Mouse (Mus musculus): ENCODE measurements at regions not wholly inside any gene's neighbourhood (a gene's known extent, or its start where the extent isn't known, plus 50 kb on each side); places are given as distances from the start of the nearest gene placed in this dataset.

DNA sequence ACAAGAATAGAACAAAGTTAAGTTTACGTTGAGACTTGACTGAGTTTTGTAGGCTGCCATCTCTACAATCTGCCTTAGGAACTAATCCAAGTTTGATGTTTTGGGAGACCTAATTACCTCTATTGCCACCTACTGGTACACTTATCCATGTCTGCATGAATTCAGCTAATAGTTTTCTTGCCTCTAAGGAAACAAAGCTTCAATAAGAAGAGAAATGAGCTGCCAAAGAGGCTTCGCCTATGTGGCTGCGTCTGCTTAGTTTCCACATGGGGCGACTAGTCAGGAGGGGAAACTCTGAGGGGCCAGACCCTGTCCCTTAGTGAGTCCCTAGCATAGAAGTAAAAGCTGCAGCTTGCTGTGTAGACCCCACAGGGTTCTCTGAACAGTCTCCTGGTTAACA is 80.1 kb upstream of the Nepro start:
- H3K9ac ChIP-seq = no peak overlapping the region

GRCm38 (mm10) chr16:44637100-44637499 is 78.4 kb upstream of the Boc start:
- no peak overlapping the region for H3K4me3 ChIP-seq (ENCODE audit: low read depth, low read length)
- TF ChIP-seq CTCF (IDR thresholded peaks at IDR 0.05; ENCODE audit: low read depth) = no peak
- 80% methylated on average over 3 of the region's 3 CpGs for WGBS
- no peaks in the 10 kb centered on the region for H3K9me3 ChIP-seq (ENCODE audit: low read length)
- H3K9ac ChIP-seq = no peak overlapping the region
- no peaks in the 10 kb centered on the region for H3K27me3 ChIP-seq (ENCODE audit: insufficient read depth, low read length)
- no peak overlapping the region for H3K4me2 ChIP-seq (ENCODE audit: low read depth)
- peaks cover 10% of the 10 kb centered on the region; the same call in 1 of the 2 replicates for H3K4me1 ChIP-seq (ENCODE audit: insufficient read depth)
- no peak for DNase-seq
- ATAC-seq = no peak
- no peaks in the 10 kb centered on the region for H3K36me3 ChIP-seq (ENCODE audit: insufficient read depth)
- no peak overlapping the region for H3K27ac ChIP-seq (ENCODE audit: low read depth, low read length)

More for the DNA sequence above, 80.1 kb upstream of the Nepro start:
- no peak overlapping the region for H3K27ac ChIP-seq (ENCODE audit: low read depth, low read length)
- 2% methylated on average over 4 of the region's 4 CpGs for WGBS
- 0 out of 2 replicates have a peak, but pooled peaks cover 3% of the 10 kb centered on the region for H3K4me1 ChIP-seq (ENCODE audit: insufficient read depth)
- DNase-seq (peak; percentile 64), ATAC-seq (peak; percentile 34; the same call in 1 of the 2 replicates)
- H3K4me3 ChIP-seq (ENCODE audit: low read depth, low read length) = no peak overlapping the region
- no peak overlapping the region for H3K4me2 ChIP-seq (ENCODE audit: low read depth)
- no peaks in the 10 kb centered on the region for H3K36me3 ChIP-seq (ENCODE audit: insufficient read depth)
- H3K9me3 ChIP-seq (ENCODE audit: low read length) = no peaks in the 10 kb centered on the region
- TF ChIP-seq CTCF (IDR thresholded peaks at IDR 0.05; ENCODE audit: low read depth) = peak; percentile 74
- H3K27me3 ChIP-seq (ENCODE audit: insufficient read depth, low read length) = no peaks in the 10 kb centered on the region

GRCm38 (mm10) chr16:44634486-44634885 is 75.8 kb upstream of the Boc start:
- DNase-seq (no peak), ATAC-seq (no peak)
- H3K27ac ChIP-seq (ENCODE audit: low read depth, low read length) = no peak overlapping the region
- WGBS = 99% methylated on average over 4 of the region's 4 CpGs
- H3K36me3 ChIP-seq (ENCODE audit: insufficient read depth) = no peaks in the 10 kb centered on the region
- no peak for TF ChIP-seq CTCF (IDR thresholded peaks at IDR 0.05; ENCODE audit: low read depth)
- no peak overlapping the region for H3K4me3 ChIP-seq (ENCODE audit: low read depth, low read length)
- H3K4me1 ChIP-seq (ENCODE audit: insufficient read depth) = peaks cover 11% of the 10 kb centered on the region; the same call in 1 of the 2 replicates
- H3K9me3 ChIP-seq (ENCODE audit: low read length) = no peaks in the 10 kb centered on the region
- no peaks in the 10 kb centered on the region for H3K27me3 ChIP-seq (ENCODE audit: insufficient read depth, low read length)
- no peak overlapping the region for H3K4me2 ChIP-seq (ENCODE audit: low read depth)
- H3K9ac ChIP-seq = no peak overlapping the region

DNA sequence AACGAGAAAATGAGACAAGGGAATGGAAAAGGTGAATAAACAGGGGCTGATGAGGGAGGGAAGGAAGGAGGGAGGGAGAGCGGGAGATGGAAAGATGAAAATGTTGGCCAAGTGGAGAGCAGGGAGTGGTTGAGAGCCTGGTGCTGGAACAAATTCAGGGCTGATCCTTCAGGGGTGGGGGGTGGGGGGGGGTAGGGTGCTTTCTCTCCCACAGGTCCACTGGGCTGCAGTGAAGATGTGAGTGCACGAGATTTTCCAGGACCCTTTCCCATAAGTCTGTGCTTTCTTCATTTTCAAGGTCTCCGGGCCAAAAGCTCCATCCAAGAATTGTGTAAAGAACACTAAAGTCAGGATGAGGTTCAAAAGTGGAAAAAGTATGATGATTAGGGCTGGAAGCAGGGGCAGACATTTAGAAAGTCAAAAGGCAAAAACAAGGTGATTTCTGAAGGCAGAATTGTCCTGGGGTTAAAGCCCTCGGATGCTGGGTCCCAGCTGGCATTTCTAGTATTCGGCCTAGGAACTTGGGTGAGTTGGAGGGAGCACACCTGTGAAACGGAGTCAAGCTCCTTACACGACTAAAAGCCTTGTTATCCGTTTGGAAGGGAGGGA is 74.5 kb upstream of the Boc start:
- peaks cover 11% of the 10 kb centered on the region; the same call in 1 of the 2 replicates for H3K4me1 ChIP-seq (ENCODE audit: insufficient read depth)
- H3K9ac ChIP-seq = no peak overlapping the region
- peak overlapping the region; percentile 30 for H3K4me2 ChIP-seq (ENCODE audit: low read depth)
- ATAC-seq (no peak), DNase-seq (no peak)
- TF ChIP-seq CTCF (IDR thresholded peaks at IDR 0.05; ENCODE audit: low read depth) = no peak
- no peaks in the 10 kb centered on the region for H3K36me3 ChIP-seq (ENCODE audit: insufficient read depth)
- H3K4me3 ChIP-seq (ENCODE audit: low read depth, low read length) = no peak overlapping the region
- H3K27me3 ChIP-seq (ENCODE audit: insufficient read depth, low read length) = no peaks in the 10 kb centered on the region
- H3K27ac ChIP-seq (ENCODE audit: low read depth, low read length) = peak overlapping the region; percentile 50; the same call in 1 of the 2 replicates
- 41% methylated on average over 9 of the region's 9 CpGs for WGBS
- H3K9me3 ChIP-seq (ENCODE audit: low read length) = no peaks in the 10 kb centered on the region

DNA sequence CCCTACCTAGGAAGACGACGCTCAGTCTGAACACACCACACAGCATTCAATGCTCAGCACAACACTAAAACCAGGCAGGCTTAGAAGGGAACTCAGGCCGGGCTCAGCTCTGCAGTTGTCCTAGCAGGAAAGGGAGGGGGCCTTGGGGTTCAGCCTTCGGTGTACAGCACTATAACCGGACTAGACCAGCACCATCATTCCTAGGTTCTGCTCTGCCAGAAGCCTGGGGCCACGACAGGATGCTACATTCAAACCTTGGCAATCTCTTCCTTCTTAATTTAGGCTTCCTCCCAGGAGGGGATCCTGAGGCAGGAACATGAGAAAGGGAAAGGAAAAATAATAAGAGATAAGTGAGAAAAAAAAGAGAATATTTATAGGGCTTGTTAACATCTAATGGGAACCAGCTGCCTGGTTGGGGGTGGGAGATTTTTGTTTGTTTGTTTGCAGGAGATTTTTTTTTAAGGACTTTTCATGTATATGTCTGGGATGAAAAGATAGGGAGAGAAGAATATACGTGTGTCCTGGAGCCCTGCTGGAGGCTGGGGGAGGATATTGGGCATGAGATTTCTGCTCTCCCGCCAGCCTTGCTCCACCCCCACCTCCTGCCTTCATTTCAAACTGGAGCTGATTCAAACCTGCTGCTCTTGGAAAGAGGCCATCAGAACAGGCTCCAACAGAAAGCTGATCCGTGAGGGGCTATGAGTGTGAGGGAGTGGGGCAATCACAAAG is 73.8 kb upstream of the Boc start:
- Histone ChIP-seq H3K4me1 (ENCODE audit: insufficient read depth) (peaks cover 11% of the 10 kb centered on the region; the same call in 1 of the 2 replicates), H3K4me2 (ENCODE audit: low read depth) (peak overlapping the region; percentile 30), H3K27me3 (ENCODE audit: insufficient read depth, low read length) (no peaks in the 10 kb centered on the region), H3K9ac (peak overlapping the region; percentile 15; the same call in 1 of the 2 replicates), H3K36me3 (ENCODE audit: insufficient read depth) (no peaks in the 10 kb centered on the region), H3K27ac (ENCODE audit: low read depth, low read length) (peak overlapping the region; percentile 64), H3K9me3 (ENCODE audit: low read length) (no peaks in the 10 kb centered on the region), H3K4me3 (ENCODE audit: low read depth, low read length) (no peak overlapping the region)
- 14% methylated on average over 9 of the region's 9 CpGs for WGBS
- no peak for TF ChIP-seq CTCF (IDR thresholded peaks at IDR 0.05; ENCODE audit: low read depth)
- peak; percentile 90 for ATAC-seq
- DNase-seq = peak; percentile 81

- Histone ChIP-seq H3K4me3 (ENCODE audit: low read depth, low read length) (no peak overlapping the region), H3K27ac (ENCODE audit: low read depth, low read length) (no peak overlapping the region), H3K9ac (no peak overlapping the region), H3K36me3 (ENCODE audit: insufficient read depth) (no peaks in the 10 kb centered on the region), H3K4me1 (ENCODE audit: insufficient read depth) (peaks cover 11% of the 10 kb centered on the region; the same call in 1 of the 2 replicates), H3K4me2 (ENCODE audit: low read depth) (no peak overlapping the region), H3K9me3 (ENCODE audit: low read length) (no peaks in the 10 kb centered on the region), H3K27me3 (ENCODE audit: insufficient read depth, low read length) (no peaks in the 10 kb centered on the region)
- TF ChIP-seq CTCF (IDR thresholded peaks at IDR 0.05; ENCODE audit: low read depth) = no peak
- DNase-seq = no peak
- WGBS = 79% methylated on average over 4 of the region's 4 CpGs
- ATAC-seq = no peak
Observed at GRCm38 (mm10) chr16:44631357-44632053, 72.8 kb upstream of the Boc start.

All from forebrain, postnatal 0 days (tissue).